Mouse (Mus musculus) midbrain, embryonic 16.5 days (tissue): ENCODE data around the gene Nusap1. TPM values are rescaled to one million over a fixed set of nuclear protein-coding genes. Genes with fewer than 3 reads are reported as not detected.
"Not testable (repeated sequence)": the region's sequence is repeated elsewhere in the genome, so short reads cannot be mapped to it uniquely, and the experiment has no call there.

Experiments
- ATAC-seq: fragments of 200-750 bp; cut with Nextera tagmentation; 2 replicates; pipeline ENCODE4 v1.8.0; 2017; ENCODE audit warnings: moderate TSS enrichment
- H3K27ac ChIP-seq: fragments of 300-500 bp; sonication (generic); 2 replicates; pipeline ENCODE4 v1.5.1; 2014; ENCODE audit warnings: mild to moderate bottlenecking, low read length, mixed read lengths
- H3K27me3 ChIP-seq: fragments of 300-500 bp; sonication (generic); 2 replicates; pipeline ENCODE4 v1.6.1; 2014; ENCODE audit warnings: low read depth, low read length, mixed read lengths; ENCODE audit not compliant: control insufficient read depth, insufficient read depth
- H3K36me3 ChIP-seq: fragments of 300-500 bp; sonication (generic); 2 replicates; pipeline ENCODE4 v1.6.1; 2014; ENCODE audit warnings: mild to moderate bottlenecking, low read length, moderate library complexity, mixed read lengths; ENCODE audit not compliant: control insufficient read depth, insufficient read depth
- H3K4me1 ChIP-seq: fragments of 300-500 bp; sonication (generic); 2 replicates; pipeline ENCODE4 v1.6.1; 2014; ENCODE audit warnings: mild to moderate bottlenecking, low read length, mixed read lengths; ENCODE audit not compliant: control insufficient read depth, insufficient read depth
- H3K4me2 ChIP-seq: fragments of 300-500 bp; sonication (generic); 2 replicates; pipeline ENCODE4 v1.6.1; 2014; ENCODE audit warnings: mild to moderate bottlenecking, low read length, mixed read lengths
- H3K4me3 ChIP-seq: fragments of 300-500 bp; sonication (generic); 2 replicates; pipeline ENCODE4 v1.5.1; 2014; ENCODE audit warnings: low read depth, mild to moderate bottlenecking, low read length, moderate library complexity, mixed read lengths
- H3K9ac ChIP-seq: fragments of 300-500 bp; sonication (generic); 2 replicates; pipeline ENCODE4 v1.6.1; 2014; ENCODE audit warnings: low read depth, low read length, mixed read lengths
- H3K9me3 ChIP-seq: fragments of 300-500 bp; sonication (generic); replicated peaks from 2 replicates; pipeline ENCODE4 v1.6.1; 2014; ENCODE audit warnings: mild to moderate bottlenecking, low read length, mixed read lengths; ENCODE audit not compliant: control insufficient read depth, poor library complexity, severe bottlenecking
- WGBS: fragments of 180-500 bp; shearing (Covaris S2); extraction: QIAGEN DNeasy Blood & Tissue Kit; methylation state at CpG from one replicate; pipeline ENCODE4 v1.1.7; 2014; 5-methylcytosine and 5-hydroxymethylcytosine counted together
- polyA plus RNA-seq: library from polyadenylated mRNA; unstranded; fragments of >200 nt; fragmentation: Nextera tagmentation; extraction: Ambion mirVana; gene quantifications from 2 replicates; pipeline ENCODE4 v1.2.1, GENCODE M21; 2015

The Nusap1 gene
- polyA plus RNA-seq, 1 experiment from 2014 or later, result 7.1 TPM

- Histone ChIP-seq H3K4me3 (peak overlapping the region; percentile 64), H3K27ac (no peak overlapping the region), H3K4me1 (peaks cover 6% of the 10 kb centered on the region), H3K27me3 (no peaks in the 10 kb centered on the region), H3K4me2 (peak overlapping the region; percentile 88), H3K36me3 (no peaks in the 10 kb centered on the region), H3K9ac (peak overlapping the region; percentile 52), H3K9me3 (no peaks in the 10 kb centered on the region)
- no peak for ATAC-seq
- WGBS, result under 1% methylated on average over 13 of the region's 13 CpGs
These were observed 278 bp upstream of the Nusap1 start for GRCm38 (mm10) chr2:119617841-119618198.

GRCm38 (mm10) chr2:119619002-119619401 is 904 bp downstream of the Nusap1 start:
- H3K27ac ChIP-seq, result not testable (repeated sequence)

GRCm38 (mm10) chr2:119621302-119621701 is 3.2 kb downstream of the Nusap1 start:
- WGBS, result 96% methylated on average over 2 of the region's 2 CpGs
- Histone ChIP-seq H3K9ac (no peak overlapping the region), H3K36me3 (no peaks in the 10 kb centered on the region), H3K4me3 (no peak overlapping the region), H3K27ac (no peak overlapping the region), H3K27me3 (no peaks in the 10 kb centered on the region), H3K4me2 (no peak overlapping the region), H3K4me1 (peaks cover 6% of the 10 kb centered on the region), H3K9me3 (no peaks in the 10 kb centered on the region)
- no peak for ATAC-seq

More at GRCm38 (mm10) chr2:119619002-119619401, 904 bp downstream of the Nusap1 start:
- not testable (repeated sequence) for ATAC-seq, H3K36me3 ChIP-seq, H3K4me1 ChIP-seq, H3K9me3 ChIP-seq, H3K27me3 ChIP-seq
- 10% methylated on average over 6 of the region's 6 CpGs for WGBS
- peak overlapping the region; percentile 95 for H3K4me2 ChIP-seq
- peak overlapping the region; percentile 64 for H3K4me3 ChIP-seq
- peak overlapping the region; percentile 55 for H3K9ac ChIP-seq

DNA sequence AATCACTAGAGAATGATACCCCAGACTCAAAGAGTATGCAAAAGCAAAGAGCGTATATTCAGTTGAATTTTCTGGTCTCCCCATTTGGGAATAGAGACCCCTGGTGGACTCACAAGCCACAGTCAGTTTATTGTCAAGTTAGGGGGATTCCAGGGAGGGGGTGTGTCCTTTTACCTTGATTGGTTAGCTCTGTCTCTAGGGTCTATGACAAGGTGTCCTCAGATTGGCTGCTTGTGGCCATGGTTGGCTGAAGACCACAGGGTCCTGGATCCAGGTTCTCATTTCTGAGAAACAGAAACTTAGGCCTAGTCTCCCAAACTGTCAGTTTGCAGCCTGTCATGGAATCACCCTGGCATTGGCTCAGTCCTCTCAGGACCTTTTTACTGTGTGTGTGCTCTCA is 18.7 kb downstream of the Nusap1 start:
- Histone ChIP-seq H3K27me3 (no peaks in the 10 kb centered on the region), H3K27ac (no peak overlapping the region), H3K4me2 (no peak overlapping the region), H3K4me3 (no peak overlapping the region), H3K9ac (no peak overlapping the region), H3K9me3 (no peaks in the 10 kb centered on the region), H3K4me1 (no peaks in the 10 kb centered on the region), H3K36me3 (no peaks in the 10 kb centered on the region)
- WGBS, result 76% methylated on average over 1 of the region's 1 CpGs
- ATAC-seq, result no peak

DNA sequence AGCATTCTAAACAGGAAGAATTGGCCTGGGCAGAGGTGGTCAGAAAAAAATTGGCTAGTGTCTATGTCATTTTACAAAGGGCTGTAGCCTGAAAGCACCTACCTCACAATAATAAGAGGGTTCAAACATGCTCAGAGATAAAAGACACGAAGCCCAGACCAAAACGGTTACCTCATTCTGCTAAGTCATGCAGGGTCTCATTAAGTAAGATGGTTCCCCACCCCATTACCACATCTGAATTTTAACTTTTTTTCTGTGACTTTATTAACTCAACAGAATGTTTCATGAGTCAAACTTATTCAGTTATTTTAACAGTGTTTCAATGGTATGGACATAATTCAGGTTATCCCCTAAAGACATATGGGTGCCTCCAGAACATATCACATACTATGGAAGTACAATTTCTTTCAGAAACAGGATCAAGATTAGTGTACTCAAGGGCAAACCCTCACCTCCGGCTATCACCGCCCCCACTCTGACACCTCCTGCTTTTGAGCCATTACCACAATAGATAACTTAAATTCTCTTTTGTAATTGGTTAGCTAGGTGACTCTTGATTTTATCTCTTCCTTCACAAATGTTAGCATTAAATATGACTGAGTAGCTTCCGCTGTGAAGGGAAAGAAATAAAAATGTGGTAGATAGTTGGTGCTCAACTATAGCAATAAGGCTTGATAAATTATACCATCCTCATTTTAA is 23.3 kb downstream of the Nusap1 start:
- no peak overlapping the region for H3K9ac ChIP-seq
- no peak overlapping the region for H3K4me2 ChIP-seq
- no peak overlapping the region for H3K27ac ChIP-seq
- H3K27me3 ChIP-seq, result no peaks in the 10 kb centered on the region
- 92% methylated on average over 5 of the region's 5 CpGs for WGBS
- H3K36me3 ChIP-seq, result no peaks in the 10 kb centered on the region
- ATAC-seq, result no peak
- no peak overlapping the region for H3K4me3 ChIP-seq
- no peaks in the 10 kb centered on the region for H3K9me3 ChIP-seq
- H3K4me1 ChIP-seq, result no peaks in the 10 kb centered on the region

DNA sequence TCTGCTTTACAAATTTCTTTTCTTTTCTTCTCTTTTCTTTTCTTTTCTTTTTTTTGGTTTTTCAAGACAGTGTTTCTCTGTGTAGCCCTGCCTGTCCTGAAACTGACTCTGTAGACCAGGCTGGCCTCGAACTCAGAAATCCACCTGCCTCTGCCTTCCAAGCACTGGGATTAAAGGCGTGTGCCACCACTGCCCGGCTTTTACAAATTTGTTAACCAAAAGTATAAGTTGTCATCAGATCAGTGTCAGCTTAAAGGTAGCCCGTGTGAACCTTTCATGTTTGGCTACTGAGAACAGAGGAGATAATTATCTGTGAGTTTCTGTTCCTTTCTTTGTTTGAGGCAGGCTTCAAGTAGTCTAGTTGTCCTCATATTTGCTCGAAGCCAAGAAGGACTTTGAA is 26.2 kb downstream of the Nusap1 start:
- no peak overlapping the region for H3K27ac ChIP-seq
- peaks cover 3% of the 10 kb centered on the region; the same call in 1 of the 2 replicates for H3K36me3 ChIP-seq
- ATAC-seq, result no peak
- no peaks in the 10 kb centered on the region for H3K4me1 ChIP-seq
- no peaks in the 10 kb centered on the region for H3K9me3 ChIP-seq
- no peak overlapping the region for H3K4me2 ChIP-seq
- no peak overlapping the region for H3K4me3 ChIP-seq
- no peak overlapping the region for H3K9ac ChIP-seq
- WGBS, result 88% methylated on average over 5 of the region's 5 CpGs
- no peaks in the 10 kb centered on the region for H3K27me3 ChIP-seq

- H3K9me3 ChIP-seq, result no peaks in the 10 kb centered on the region
- peak within 1 kb of the TSS; percentile 68 for H3K4me2 ChIP-seq
- no peaks in the 10 kb centered on the region; the same call in 1 of the 2 replicates for H3K27me3 ChIP-seq
- H3K4me1 ChIP-seq, result peaks cover 7% of the 10 kb centered on the region
- peak within 1 kb of the TSS; percentile 77 for H3K4me3 ChIP-seq
- ATAC-seq, result peak; percentile 93
- 0 out of 2 replicates have a peak, but pooled peaks cover 3% of the 10 kb centered on the region for H3K36me3 ChIP-seq
- 1% methylated on average over 44 of the region's 44 CpGs for WGBS
- no peak within 1 kb of the TSS for H3K27ac ChIP-seq
- H3K9ac ChIP-seq, result peak within 1 kb of the TSS; percentile 78
These were observed 44.4 kb downstream of the Nusap1 start, which contains the start of gene Ndufaf1 for GRCm38 (mm10) chr2:119662220-119663182. TSS of gene Ndufaf1 (minus strand) at chr2:119662827.

DNA sequence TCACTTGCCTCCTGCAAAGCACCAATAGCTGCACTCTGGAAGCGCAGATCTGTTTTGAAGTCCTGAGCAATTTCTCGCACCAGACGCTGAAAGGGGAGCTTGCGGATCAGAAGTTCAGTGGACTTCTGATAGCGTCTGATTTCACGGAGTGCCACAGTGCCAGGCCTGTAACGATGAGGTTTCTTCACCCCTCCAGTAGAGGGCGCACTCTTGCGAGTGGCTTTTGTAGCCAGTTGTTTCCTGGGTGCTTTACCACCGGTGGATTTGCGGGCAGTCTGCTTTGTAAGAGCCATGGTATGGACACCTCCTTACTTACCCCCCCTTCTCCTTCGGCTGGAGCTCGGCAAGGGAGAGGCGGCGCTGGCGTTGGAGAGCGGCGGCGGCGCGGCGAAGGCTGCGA is 47.6 kb downstream of the Nusap1 start:
- H3K27ac ChIP-seq, H3K4me1 ChIP-seq, H3K27me3 ChIP-seq, H3K4me3 ChIP-seq, H3K4me2 ChIP-seq, ATAC-seq, H3K36me3 ChIP-seq, H3K9ac ChIP-seq, H3K9me3 ChIP-seq: not testable (repeated sequence)
- WGBS, result 72% methylated on average over 19 of the region's 23 CpGs

GRCm38 (mm10) chr2:119669010-119669409 is 50.9 kb downstream of the Nusap1 start:
- Histone ChIP-seq H3K36me3 (no peaks in the 10 kb centered on the region), H3K9me3 (no peaks in the 10 kb centered on the region), H3K27me3 (no peaks in the 10 kb centered on the region; the same call in 1 of the 2 replicates), H3K4me3 (no peak overlapping the region), H3K4me2 (no peak overlapping the region), H3K9ac (no peak overlapping the region), H3K27ac (no peak overlapping the region), H3K4me1 (peaks cover 3% of the 10 kb centered on the region; the same call in 1 of the 2 replicates)
- WGBS, result 20% methylated on average over 7 of the region's 7 CpGs
- no peak for ATAC-seq
